Mouse (Mus musculus): ENCODE measurements around the gene Pmel.

DNA sequence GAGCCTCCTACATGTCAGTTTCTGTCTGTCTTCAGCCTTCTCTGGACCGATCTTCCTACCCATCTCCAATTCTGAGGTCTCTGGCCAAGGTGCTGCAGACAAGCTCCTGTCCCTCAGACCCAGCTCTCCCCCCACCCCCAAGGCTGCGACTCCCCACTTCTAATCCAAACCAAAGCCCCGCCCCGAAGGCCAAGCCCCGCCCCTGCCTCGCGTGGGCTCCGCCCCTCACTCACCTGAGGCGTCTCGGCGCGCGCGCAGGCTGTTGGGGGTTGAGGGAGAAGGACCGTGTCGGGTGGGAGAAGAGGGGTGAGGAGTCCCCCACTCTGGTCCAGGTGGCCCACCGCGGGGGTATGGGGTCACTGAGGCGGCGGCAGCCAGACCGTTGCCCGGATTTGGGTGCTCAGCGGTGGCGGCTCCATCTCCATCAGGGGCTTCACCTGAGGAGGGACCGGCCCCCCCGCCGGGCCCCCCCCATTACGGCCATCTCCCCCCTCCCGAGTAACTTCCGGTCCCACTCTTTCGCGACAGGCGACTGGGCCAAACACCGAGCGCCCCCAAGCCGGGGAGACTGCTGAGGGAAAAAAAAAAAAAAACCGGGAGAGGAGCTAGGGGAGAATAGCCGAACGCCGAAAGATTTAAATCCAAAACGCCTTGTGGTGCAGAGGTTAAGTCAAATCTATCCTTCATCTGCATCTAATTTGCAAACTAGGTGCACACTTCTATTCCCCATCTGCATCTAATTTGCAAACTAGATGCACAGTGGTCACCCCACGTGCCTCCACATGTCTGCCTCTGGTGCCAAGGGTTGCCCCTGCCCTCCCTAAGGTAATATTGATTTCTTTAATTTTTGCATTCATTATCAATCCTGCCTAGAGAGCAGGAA lies 35.0 kb upstream of the Pmel start:
- TF ChIP-seq CTCF (IDR thresholded peaks at IDR 0.05; ENCODE audit: extremely low read depth, insufficient read depth, low read length), result no peak
- no peak for TF ChIP-seq POLR2A (IDR thresholded peaks at IDR 0.05; ENCODE audit: extremely low read depth, insufficient read depth, low read length)

Data from cortical plate, adult 2 months (tissue).